Comparison of ENCODE assay signal across 7 mouse cellular contexts in the genomic region with DNA sequence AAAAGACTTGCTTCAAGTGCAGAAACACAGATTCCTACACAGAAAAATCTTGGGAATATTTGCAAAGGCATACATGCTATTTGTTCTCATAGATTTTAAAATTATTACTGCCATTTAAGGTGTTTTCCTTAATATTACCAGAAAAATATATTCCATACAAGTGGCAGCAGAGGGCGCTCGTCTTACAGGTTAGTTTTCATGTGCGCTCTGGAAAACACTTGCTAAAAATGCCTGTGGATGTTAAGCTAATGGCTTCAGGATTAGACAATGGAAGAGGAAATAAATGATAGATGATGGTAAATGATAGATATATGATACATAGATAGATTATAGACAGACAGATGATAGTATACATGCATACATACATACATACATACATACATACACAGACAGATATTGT. TPM values are rescaled to one million over a fixed set of nuclear protein-coding genes. Genes with fewer than 3 reads are reported as not detected.
DNase-seq lines count a peak whose midpoint lies in the region; ATAC-seq and TF ChIP-seq lines count a peak whose summit lies in the region.

No protein-coding gene starts in this region.

- no peaks in the 10 kb centered on the region for H3K36me3 ChIP-seq in kidney, embryonic 16.5 days (ENCODE audit: insufficient read depth, low read length)
- no peaks in the 10 kb centered on the region for H3K36me3 ChIP-seq in MEL (ENCODE audit: control insufficient read depth in 1 of 2, insufficient read depth in 2 of 2, low read length in 2 of 2)
- no peaks in the 10 kb centered on the region for H3K36me3 ChIP-seq in forebrain, embryonic 14.5 days (ENCODE audit: control insufficient read depth, insufficient read depth, low read length)
- H3K36me3 ChIP-seq in lung, embryonic 14.5 days (ENCODE audit: insufficient read depth): no peaks in the 10 kb centered on the region
- H3K36me3 ChIP-seq in stomach, postnatal 0 days (ENCODE audit: control insufficient read depth, insufficient read depth, low read length): no peaks in the 10 kb centered on the region

- no peak overlapping the region for H3K4me2 ChIP-seq in kidney, embryonic 16.5 days (replicated peaks; ENCODE audit: low read depth, low read length)
- no peak overlapping the region for H3K4me2 ChIP-seq in forebrain, embryonic 14.5 days (ENCODE audit: low read length)
- no peak overlapping the region for H3K4me2 ChIP-seq in lung, embryonic 14.5 days
- no peak overlapping the region for H3K4me2 ChIP-seq in stomach, postnatal 0 days (replicated peaks; ENCODE audit: low read depth)

- 0 out of 2 replicates have a peak, but pooled peaks cover 3% of the 10 kb centered on the region for H3K27me3 ChIP-seq in kidney, embryonic 16.5 days (ENCODE audit: insufficient read depth, low read length)
- H3K27me3 ChIP-seq in MEL (ENCODE audit: control insufficient read depth in 1 of 2, insufficient read depth in 2 of 2, low read length in 2 of 2): no peaks in the 10 kb centered on the region
- no peaks in the 10 kb centered on the region for H3K27me3 ChIP-seq in forebrain, embryonic 14.5 days (replicated peaks; ENCODE audit: control insufficient read depth, insufficient read depth, low read length)
- H3K27me3 ChIP-seq in lung, embryonic 14.5 days (ENCODE audit: insufficient read depth, low read length): no peaks in the 10 kb centered on the region
- no peaks in the 10 kb centered on the region for H3K27me3 ChIP-seq in stomach, postnatal 0 days (ENCODE audit: control insufficient read depth, insufficient read depth, low read length)

- no peak overlapping the region for H3K4me3 ChIP-seq in kidney, embryonic 16.5 days (ENCODE audit: low read length)
- H3K4me3 ChIP-seq in MEL (ENCODE audit: control insufficient read depth in 1 of 2, insufficient read depth in 1 of 2, low read depth in 2 of 2, low read length in 2 of 2): no peak overlapping the region
- no peak overlapping the region for H3K4me3 ChIP-seq in forebrain, embryonic 14.5 days (ENCODE audit: low read depth, low read length)
- no peak overlapping the region for H3K4me3 ChIP-seq in lung, embryonic 14.5 days (ENCODE audit: low read depth, low read length)
- H3K4me3 ChIP-seq in stomach, postnatal 0 days (ENCODE audit: low read depth, low read length): no peak overlapping the region

- 0 out of 2 replicates have a peak, but pooled peaks cover 4% of the 10 kb centered on the region for H3K4me1 ChIP-seq in kidney, embryonic 16.5 days (ENCODE audit: insufficient read depth, low read length)
- H3K4me1 ChIP-seq in MEL (ENCODE audit: control insufficient read depth in 1 of 2, insufficient read depth in 2 of 2, low read length in 2 of 2): no peaks in the 10 kb centered on the region
- H3K4me1 ChIP-seq in forebrain, embryonic 14.5 days (ENCODE audit: control insufficient read depth, insufficient read depth, low read length): no peaks in the 10 kb centered on the region
- H3K4me1 ChIP-seq in lung, embryonic 14.5 days (ENCODE audit: insufficient read depth): no peaks in the 10 kb centered on the region
- H3K4me1 ChIP-seq in stomach, postnatal 0 days (replicated peaks; ENCODE audit: control insufficient read depth, insufficient read depth): no peaks in the 10 kb centered on the region

- TF ChIP-seq RAD21 in MEL (IDR thresholded peaks at IDR 0.05; ENCODE audit: low read depth, low read length): peak; percentile 63

- no peak for TF ChIP-seq POLR2A in MEL (IDR thresholded peaks at IDR 0.05; ENCODE audit: control insufficient read depth in 1 of 2, insufficient read depth in 1 of 2, low read depth in 1 of 2, low read length in 2 of 2, poor library complexity in 1 of 2)
- TF ChIP-seq POLR2A in brain, embryonic 14.5 days (IDR thresholded peaks at IDR 0.05; ENCODE audit: borderline replicate concordance, extremely low read depth, insufficient read depth, insufficient read length, poor library complexity, severe bottlenecking): no peak

- H3K79me2 ChIP-seq in MEL (ENCODE audit: control insufficient read depth, insufficient read depth, low read length, poor library complexity): no peaks in the 10 kb centered on the region

- DNase-seq in kidney, adult 9 months: peak; percentile 37
- DNase-seq in MEL (ENCODE audit: low read depth, low spot score): peak; percentile 43
- peak; percentile 92 for DNase-seq in brain, embryonic 14.5 days (ENCODE audit: low read depth)
- peak; percentile 93 for DNase-seq in forebrain, embryonic 14.5 days (ENCODE audit: low spot score)
- DNase-seq in lung, embryonic 14.5 days: peak; percentile 88
- DNase-seq in stomach, postnatal 0 days (ENCODE audit: low spot score): peak; percentile 56

- peak in 2 of 3 experiments; percentile 44 to 58; a peak in 5 of 6 replicates for TF ChIP-seq CTCF in MEL (IDR thresholded peaks at IDR 0.05 in 2 of 3, conservative IDR thresholded peaks at IDR 0.05 in 1 of 3; ENCODE audit: control insufficient read depth in 1 of 3, insufficient read depth in 1 of 3, low read depth in 2 of 3, low read length in 3 of 3, poor library complexity in 1 of 3, severe bottlenecking in 1 of 3)
- peak; percentile 64; the same call in 1 of the 2 replicates for TF ChIP-seq CTCF in brain, embryonic 14.5 days (IDR thresholded peaks at IDR 0.05; ENCODE audit: borderline replicate concordance, extremely low read depth, insufficient read depth, insufficient read length)
- peak; percentile 77 for TF ChIP-seq CTCF in lung, embryonic 14.5 days (IDR thresholded peaks at IDR 0.05; ENCODE audit: low read depth)
- peak; percentile 86 for TF ChIP-seq CTCF in stomach, postnatal 0 days (IDR thresholded peaks at IDR 0.05; ENCODE audit: low read depth)

- no peak for ATAC-seq in kidney, embryonic 16.5 days (ENCODE audit: low FRiP score, low TSS enrichment)
- peak; percentile 26; the same call in 1 of the 2 replicates for ATAC-seq in forebrain, embryonic 14.5 days
- no peak for ATAC-seq in lung, embryonic 14.5 days (ENCODE audit: insufficient read depth)
- ATAC-seq in stomach, postnatal 0 days (ENCODE audit: low FRiP score, low TSS enrichment): no peak

- WGBS in kidney, embryonic 16.5 days: 5% methylated on average over 3 of the region's 3 CpGs
- WGBS in forebrain, embryonic 14.5 days: 1% methylated on average over 3 of the region's 3 CpGs
- 2% methylated on average over 3 of the region's 3 CpGs for WGBS in lung, embryonic 14.5 days
- 3% methylated on average over 3 of the region's 3 CpGs for WGBS in stomach, postnatal 0 days

- no peak overlapping the region for H3K27ac ChIP-seq in kidney, embryonic 16.5 days (ENCODE audit: low read length)
- H3K27ac ChIP-seq in MEL (ENCODE audit: control insufficient read depth, low read depth, low read length): no peak overlapping the region
- H3K27ac ChIP-seq in forebrain, embryonic 14.5 days (ENCODE audit: low read depth, low read length): no peak overlapping the region
- H3K27ac ChIP-seq in lung, embryonic 14.5 days (ENCODE audit: low read depth): no peak overlapping the region
- no peak overlapping the region for H3K27ac ChIP-seq in stomach, postnatal 0 days (replicated peaks)

- H3K9ac ChIP-seq in kidney, embryonic 16.5 days (replicated peaks; ENCODE audit: low read length): no peak overlapping the region
- no peak overlapping the region for H3K9ac ChIP-seq in MEL (ENCODE audit: control insufficient read depth, low read depth, low read length, poor library complexity, severe bottlenecking)
- no peak overlapping the region for H3K9ac ChIP-seq in forebrain, embryonic 14.5 days (ENCODE audit: low read length)
- H3K9ac ChIP-seq in lung, embryonic 14.5 days: no peak overlapping the region
- H3K9ac ChIP-seq in stomach, postnatal 0 days (ENCODE audit: low read length): no peak overlapping the region

- H3K9me3 ChIP-seq in kidney, embryonic 16.5 days (ENCODE audit: low read length): no peaks in the 10 kb centered on the region
- no peaks in the 10 kb centered on the region for H3K9me3 ChIP-seq in MEL (replicated peaks; ENCODE audit: insufficient read depth, low read length)
- H3K9me3 ChIP-seq in forebrain, embryonic 14.5 days (replicated peaks; ENCODE audit: control insufficient read depth, low read length): no peaks in the 10 kb centered on the region
- H3K9me3 ChIP-seq in lung, embryonic 14.5 days (ENCODE audit: low read depth, low read length): no peaks in the 10 kb centered on the region
- H3K9me3 ChIP-seq in stomach, postnatal 0 days (ENCODE audit: control insufficient read depth, low read length): no peaks in the 10 kb centered on the region

- TF ChIP-seq EP300 in MEL (IDR thresholded peaks at IDR 0.05; ENCODE audit: low read depth in 1 of 2, low read length in 2 of 2): no peak
- TF ChIP-seq EP300 in stomach, postnatal 0 days (optimal IDR thresholded peaks at IDR 0.05): no peak

TF ChIP-seq in MEL, 35 proteins besides CTCF, POLR2A, EP300 and RAD21:
- no peak for TF ChIP-seq GATA1 (IDR thresholded peaks at IDR 0.05; ENCODE audit: low read depth, low read length)
- TF ChIP-seq ZKSCAN1 (IDR thresholded peaks at IDR 0.05; ENCODE audit: low read depth, low read length): no peak
- no peak for TF ChIP-seq POLR2AphosphoS2 (IDR thresholded peaks at IDR 0.05; ENCODE audit: low read length)
- no peak for TF ChIP-seq KAT2A (conservative IDR thresholded peaks at IDR 0.05; ENCODE audit: low read depth, low read length)
- TF ChIP-seq SMC3 (IDR thresholded peaks at IDR 0.05; ENCODE audit: low read depth, low read length): peak; percentile 47
- no peak for TF ChIP-seq NELFE (IDR thresholded peaks at IDR 0.05; ENCODE audit: low read depth, low read length)
- no peak for TF ChIP-seq E2F4 (IDR thresholded peaks at IDR 0.05; ENCODE audit: borderline replicate concordance, low read depth, low read length)
- TF ChIP-seq TBP (IDR thresholded peaks at IDR 0.05; ENCODE audit: low read depth, low read length): no peak
- peak; percentile 31; the same call in 1 of the 2 replicates for TF ChIP-seq ZC3H11A (IDR thresholded peaks at IDR 0.05; ENCODE audit: low read depth, low read length)
- TF ChIP-seq SIN3A (IDR thresholded peaks at IDR 0.05; ENCODE audit: low read length): no peak
TF ChIP-seq in MEL: peak in this region for 2.

RNA-seq across cellular contexts. Expression of gene Wipf3, which starts 37.6 kb away (rescaled TPM):
- polyA plus RNA-seq in kidney, embryonic 16.5 days (2015; fragmentation: Nextera tagmentation; extraction: Ambion mirVana): 3.1 and 3.2 TPM in 2 replicates
- total RNA-seq in MEL (2012; rRNA removed): not detected in 2 replicates
- polyA plus RNA-seq in MEL (2012; ENCODE audit: insufficient read depth in 1 of 2, insufficient read length in 2 of 2, low read depth in 1 of 2, low replicate concordance in 2 of 2, missing spikeins in 1 of 2): not detected
- polyA plus RNA-seq in brain, embryonic 14.5 days (2012; rRNA removed): 6.6 and 11.1 TPM in 2 replicates
- polyA plus RNA-seq in forebrain, embryonic 14.5 days (2014; fragmentation: Nextera tagmentation; extraction: Ambion mirVana): 2.6 and 3.0 TPM in 2 replicates
- 1.9 and 2.2 TPM in 2 replicates for polyA plus RNA-seq in lung, embryonic 14.5 days (2014; fragmentation: Nextera tagmentation; extraction: Ambion mirVana)
- 0.32 and 0.52 TPM in 2 replicates for polyA plus RNA-seq in stomach, postnatal 0 days (2015; fragmentation: Nextera tagmentation; extraction: Ambion mirVana)

Comparison
In these comparisons a context has a peak if more than half of its experiments do, and no peak if none do; other contexts are left out.
1. DNase-seq: peak in every context shown above with its lines; median percentile 93 in forebrain, embryonic 14.5 days; 92 in brain, embryonic 14.5 days; 88 in lung, embryonic 14.5 days; 56 in stomach, postnatal 0 days; 43 in MEL; 37 in kidney, adult 9 months.